Mouse (Mus musculus): Measurements from ENCODE around the gene 4933405O20Rik. TPM values are rescaled to one million over a fixed set of nuclear protein-coding genes. Genes with fewer than 3 reads are reported as not detected.

4933405O20Rik gene
- total RNA-seq (2021) = not detected
- long read RNA-seq, experiment 1 = 0 reads
- long read RNA-seq, experiment 2 = 0 reads

- intact Hi-C loops (cut with DNase I; ENCODE audit: low total_unique reads) = no loop called here
Measured at GRCm38 (mm10) chr7:50598890-50599289, at the start of gene 4933405O20Rik. Gene 4933405O20Rik, plus strand, starts transcription at chr7:50599190.

GRCm38 (mm10) chr7:50549572-50549971 lies 49.4 kb upstream of the 4933405O20Rik start:
- no peak for DNase-seq
- intact Hi-C loops (cut with DNase I; ENCODE audit: low total_unique reads) = no loop called here

More at GRCm38 (mm10) chr7:50598890-50599289, at the start of gene 4933405O20Rik:
- DNase-seq = no peak

- intact Hi-C loops (cut with DNase I; ENCODE audit: low total_unique reads) = no loop called here
- no peak for DNase-seq
Measured at GRCm38 (mm10) chr7:50551426-50551825, 47.6 kb upstream of the 4933405O20Rik start.

- DNase-seq = no peak
- intact Hi-C loops (cut with DNase I; ENCODE audit: low total_unique reads) = no loop called here
Measured at GRCm38 (mm10) chr7:50562708-50563107, 36.3 kb upstream of the 4933405O20Rik start.

GRCm38 (mm10) chr7:50573841-50574240 lies 25.1 kb upstream of the 4933405O20Rik start:
- DNase-seq = no peak
- intact Hi-C loops (cut with DNase I; ENCODE audit: low total_unique reads) = no loop called here

- no peak for DNase-seq
- intact Hi-C loops (cut with DNase I; ENCODE audit: low total_unique reads) = no loop called here
Measured at GRCm38 (mm10) chr7:50588642-50589424, 10.2 kb upstream of the 4933405O20Rik start.

- DNase-seq = no peak
- intact Hi-C loops (cut with DNase I; ENCODE audit: low total_unique reads) = no loop called here
Measured at GRCm38 (mm10) chr7:50614101-50614500, 15.1 kb downstream of the 4933405O20Rik start.

GRCm38 (mm10) chr7:50629186-50629585 lies 30.2 kb downstream of the 4933405O20Rik start:
- intact Hi-C loops (cut with DNase I; ENCODE audit: low total_unique reads) = no loop called here
- no peak for DNase-seq

- DNase-seq = no peak
- intact Hi-C loops (cut with DNase I; ENCODE audit: low total_unique reads) = no loop called here
Measured at GRCm38 (mm10) chr7:50633147-50633546, 34.2 kb downstream of the 4933405O20Rik start.
